Mouse (Mus musculus): ENCODE results near the gene Afmid. TPM values are rescaled to one million over a fixed set of nuclear protein-coding genes. Genes with fewer than 3 reads are reported as not detected.
A peak's percentile ranks its signal among the peaks of the same experiment; 100 is the strongest.
"Not testable (repeated sequence)": the region's sequence is repeated elsewhere in the genome, so short reads cannot be mapped to it uniquely, and the experiment has no call there.

The Afmid gene
- polyA plus RNA-seq, 1 experiment, result 1.7 TPM

GRCm38 (mm10) chr11:117827386-117827785 is 1.7 kb downstream of the Afmid start:
- Histone ChIP-seq H3K27ac (replicated peaks; ENCODE audit: low read depth, low read length) (no peak overlapping the region), H3K4me3 (ENCODE audit: insufficient read depth, low read depth, low read length) (no peak overlapping the region), H3K4me1 (ENCODE audit: control insufficient read depth, insufficient read depth, insufficient read length, low read length) (peaks cover 39% of the 10 kb centered on the region)

- peaks cover 31% of the 10 kb centered on the region for H3K4me1 ChIP-seq (ENCODE audit: control insufficient read depth, insufficient read depth, insufficient read length, low read length)
- H3K27ac ChIP-seq (replicated peaks; ENCODE audit: low read depth, low read length), result peak overlapping the region; percentile 69
- no peak overlapping the region for H3K4me3 ChIP-seq (ENCODE audit: insufficient read depth, low read depth, low read length)
Measured at GRCm38 (mm10) chr11:117828149-117828887, 2.6 kb downstream of the Afmid start.

GRCm38 (mm10) chr11:117828888-117829604 is 3.3 kb downstream of the Afmid start:
- no peak overlapping the region for H3K4me3 ChIP-seq (ENCODE audit: insufficient read depth, low read depth, low read length)
- peak overlapping the region; percentile 69 for H3K27ac ChIP-seq (replicated peaks; ENCODE audit: low read depth, low read length)
- H3K4me1 ChIP-seq (ENCODE audit: control insufficient read depth, insufficient read depth, insufficient read length, low read length), result peaks cover 31% of the 10 kb centered on the region

- no peak overlapping the region for H3K4me3 ChIP-seq (ENCODE audit: insufficient read depth, low read depth, low read length)
- H3K27ac ChIP-seq (replicated peaks; ENCODE audit: low read depth, low read length), result peak overlapping the region; percentile 62
- H3K4me1 ChIP-seq (ENCODE audit: control insufficient read depth, insufficient read depth, insufficient read length, low read length), result peaks cover 31% of the 10 kb centered on the region
Measured at GRCm38 (mm10) chr11:117829671-117830215, 4.0 kb downstream of the Afmid start.

- Histone ChIP-seq H3K4me1 (ENCODE audit: control insufficient read depth, insufficient read depth, insufficient read length, low read length) (peaks cover 31% of the 10 kb centered on the region), H3K27ac (replicated peaks; ENCODE audit: low read depth, low read length) (peak overlapping the region; percentile 62), H3K4me3 (ENCODE audit: insufficient read depth, low read depth, low read length) (no peak overlapping the region)
Measured at GRCm38 (mm10) chr11:117830401-117830800, 4.7 kb downstream of the Afmid start.

- Histone ChIP-seq H3K4me1 (ENCODE audit: control insufficient read depth, insufficient read depth, insufficient read length, low read length) (peaks cover 28% of the 10 kb centered on the region), H3K27ac (replicated peaks; ENCODE audit: low read depth, low read length) (no peak overlapping the region), H3K4me3 (ENCODE audit: insufficient read depth, low read depth, low read length) (peak overlapping the region; percentile 73)
Measured at GRCm38 (mm10) chr11:117832086-117832969, 6.6 kb downstream of the Afmid start.

GRCm38 (mm10) chr11:117833509-117833908 is 7.8 kb downstream of the Afmid start:
- not testable (repeated sequence) for H3K27ac ChIP-seq (replicated peaks; ENCODE audit: low read depth, low read length); H3K4me3 ChIP-seq (ENCODE audit: insufficient read depth, low read depth, low read length)
- peaks cover 21% of the 10 kb centered on the region for H3K4me1 ChIP-seq (ENCODE audit: control insufficient read depth, insufficient read depth, insufficient read length, low read length)

GRCm38 (mm10) chr11:117834086-117834485 is 8.4 kb downstream of the Afmid start:
- H3K4me1 ChIP-seq (ENCODE audit: control insufficient read depth, insufficient read depth, insufficient read length, low read length), result peaks cover 17% of the 10 kb centered on the region
- no peak overlapping the region for H3K4me3 ChIP-seq (ENCODE audit: insufficient read depth, low read depth, low read length)
- no peak overlapping the region for H3K27ac ChIP-seq (replicated peaks; ENCODE audit: low read depth, low read length)

GRCm38 (mm10) chr11:117836306-117836705 is 10.6 kb downstream of the Afmid start:
- Histone ChIP-seq H3K27ac (replicated peaks; ENCODE audit: low read depth, low read length) (no peak overlapping the region), H3K4me3 (ENCODE audit: insufficient read depth, low read depth, low read length) (peak overlapping the region; percentile 44), H3K4me1 (ENCODE audit: control insufficient read depth, insufficient read depth, insufficient read length, low read length) (peaks cover 4% of the 10 kb centered on the region; the same call in 1 of the 2 replicates)

- no peak overlapping the region for H3K4me3 ChIP-seq (ENCODE audit: insufficient read depth, low read depth, low read length)
- no peaks in the 10 kb centered on the region for H3K4me1 ChIP-seq (ENCODE audit: control insufficient read depth, insufficient read depth, insufficient read length, low read length)
- H3K27ac ChIP-seq (replicated peaks; ENCODE audit: low read depth, low read length), result no peak overlapping the region
Measured at GRCm38 (mm10) chr11:117838572-117838971, 12.8 kb downstream of the Afmid start.

- no peak overlapping the region for H3K27ac ChIP-seq (replicated peaks; ENCODE audit: low read depth, low read length)
Measured at GRCm38 (mm10) chr11:117839021-117839420, 13.3 kb downstream of the Afmid start.

GRCm38 (mm10) chr11:117840910-117841309 is 15.2 kb downstream of the Afmid start:
- Histone ChIP-seq H3K4me3 (ENCODE audit: insufficient read depth, low read depth, low read length) (no peak overlapping the region), H3K4me1 (ENCODE audit: control insufficient read depth, insufficient read depth, insufficient read length, low read length) (no peaks in the 10 kb centered on the region), H3K27ac (replicated peaks; ENCODE audit: low read depth, low read length) (no peak overlapping the region)

More at GRCm38 (mm10) chr11:117839021-117839420, 13.3 kb downstream of the Afmid start:
- Histone ChIP-seq H3K4me1 (ENCODE audit: control insufficient read depth, insufficient read depth, insufficient read length, low read length) (no peaks in the 10 kb centered on the region), H3K4me3 (ENCODE audit: insufficient read depth, low read depth, low read length) (no peak overlapping the region)

GRCm38 (mm10) chr11:117843434-117843833 is 17.7 kb downstream of the Afmid start:
- H3K4me1 ChIP-seq (ENCODE audit: control insufficient read depth, insufficient read depth, insufficient read length, low read length), result no peaks in the 10 kb centered on the region; the same call in 1 of the 2 replicates
- H3K27ac ChIP-seq (replicated peaks; ENCODE audit: low read depth, low read length), result no peak overlapping the region
- no peak overlapping the region for H3K4me3 ChIP-seq (ENCODE audit: insufficient read depth, low read depth, low read length)

GRCm38 (mm10) chr11:117844997-117845396 is 19.3 kb downstream of the Afmid start:
- Histone ChIP-seq H3K27ac (replicated peaks; ENCODE audit: low read depth, low read length) (no peak overlapping the region), H3K4me1 (ENCODE audit: control insufficient read depth, insufficient read depth, insufficient read length, low read length) (no peaks in the 10 kb centered on the region; the same call in 1 of the 2 replicates), H3K4me3 (ENCODE audit: insufficient read depth, low read depth, low read length) (no peak overlapping the region)

GRCm38 (mm10) chr11:117845651-117846050 is 19.9 kb downstream of the Afmid start:
- Histone ChIP-seq H3K4me1 (ENCODE audit: control insufficient read depth, insufficient read depth, insufficient read length, low read length) (no peaks in the 10 kb centered on the region; the same call in 1 of the 2 replicates), H3K4me3 (ENCODE audit: insufficient read depth, low read depth, low read length) (no peak overlapping the region), H3K27ac (replicated peaks; ENCODE audit: low read depth, low read length) (no peak overlapping the region)
